Mouse (Mus musculus) embryonic facial prominence, embryonic 14.5 days (tissue): ENCODE results near the gene Gm9837. TPM values are rescaled to one million over a fixed set of nuclear protein-coding genes. Genes with fewer than 3 reads are reported as not detected.

Experiments
- ATAC-seq: fragments of 200-750 bp; cut with Nextera tagmentation; 2 replicates; pipeline ENCODE4 v1.8.0; 2017; ENCODE audit warnings: low read depth, moderate number of reproducible peaks, moderate TSS enrichment
- DNase-seq: peaks from one replicate; pipeline ENCODE4 v3.0.0-alpha.2; 2015; ENCODE audit warnings: low spot score
- H3K27ac ChIP-seq: fragments of 300-500 bp; sonication (generic); replicated peaks from 2 replicates; pipeline ENCODE4 v1.5.1; 2014; ENCODE audit warnings: low read depth, mild to moderate bottlenecking, low read length, moderate library complexity
- H3K27me3 ChIP-seq: fragments of 300-500 bp; sonication (generic); replicated peaks from 2 replicates; pipeline ENCODE4 v1.6.1; 2014; ENCODE audit warnings: low read length; ENCODE audit not compliant: control insufficient read depth, insufficient read depth
- H3K36me3 ChIP-seq: fragments of 300-500 bp; sonication (generic); 2 replicates; pipeline ENCODE4 v1.6.1; 2014; ENCODE audit warnings: low read length, mixed read lengths; ENCODE audit not compliant: control insufficient read depth, insufficient read depth
- H3K4me1 ChIP-seq: fragments of 300-500 bp; sonication (generic); 2 replicates; pipeline ENCODE4 v1.6.1; 2014; ENCODE audit warnings: antibody characterized with exemption, low read length; ENCODE audit not compliant: control insufficient read depth, insufficient read depth
- H3K4me2 ChIP-seq: fragments of 300-500 bp; sonication (generic); 2 replicates; pipeline ENCODE4 v1.6.1; 2014; ENCODE audit warnings: low read depth, mild to moderate bottlenecking, low read length, moderate library complexity, mixed read lengths
- H3K4me3 ChIP-seq: fragments of 300-500 bp; sonication (generic); 2 replicates; pipeline ENCODE4 v1.5.1; 2014; ENCODE audit warnings: low read depth, mild to moderate bottlenecking, low read length
- H3K9ac ChIP-seq: fragments of 300-500 bp; sonication (generic); 2 replicates; pipeline ENCODE4 v1.6.1; 2014; ENCODE audit warnings: low read depth, mild to moderate bottlenecking, low read length, moderate library complexity, mixed read lengths
- H3K9me3 ChIP-seq: fragments of 300-500 bp; sonication (generic); 2 replicates; pipeline ENCODE4 v1.6.1; 2016; ENCODE audit warnings: low read length; ENCODE audit not compliant: control insufficient read depth
- WGBS: fragments of 180-500 bp; shearing (Covaris S2); extraction: QIAGEN DNeasy Blood & Tissue Kit; methylation state at CpG from one replicate; pipeline ENCODE4 v1.1.7; 2014; 5-methylcytosine and 5-hydroxymethylcytosine counted together
- polyA plus RNA-seq: library from polyadenylated mRNA; unstranded; fragments of >200 nt; fragmentation: Nextera tagmentation; extraction: Ambion mirVana; gene quantifications from 2 replicates; pipeline ENCODE4 v1.2.1, GENCODE M21; 2014

Gm9837 gene
- polyA plus RNA-seq, 1 experiment from 2014 or later, result not detected

DNA sequence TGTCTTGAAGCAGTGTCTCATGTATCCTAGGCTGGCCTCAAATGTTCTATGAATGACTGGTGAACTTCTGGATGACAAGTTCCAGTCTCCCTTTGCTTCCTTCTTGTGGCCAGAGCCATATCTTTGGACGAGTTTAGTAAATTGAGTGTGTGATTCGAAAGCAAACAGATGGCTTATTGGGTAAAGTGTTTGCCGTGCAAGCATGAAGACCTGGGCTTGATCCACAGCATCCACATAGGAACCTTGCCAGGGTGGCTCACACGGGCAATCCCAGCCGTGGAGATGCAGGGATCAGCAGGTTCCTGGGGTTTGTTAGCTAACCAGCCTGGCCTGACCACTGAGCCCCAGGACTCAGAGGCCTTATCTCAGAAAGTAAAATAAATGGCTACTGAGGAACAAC, 17.2 kb downstream of the Gm9837 start:
- WGBS, result 84% methylated on average over 5 of the region's 5 CpGs

DNA sequence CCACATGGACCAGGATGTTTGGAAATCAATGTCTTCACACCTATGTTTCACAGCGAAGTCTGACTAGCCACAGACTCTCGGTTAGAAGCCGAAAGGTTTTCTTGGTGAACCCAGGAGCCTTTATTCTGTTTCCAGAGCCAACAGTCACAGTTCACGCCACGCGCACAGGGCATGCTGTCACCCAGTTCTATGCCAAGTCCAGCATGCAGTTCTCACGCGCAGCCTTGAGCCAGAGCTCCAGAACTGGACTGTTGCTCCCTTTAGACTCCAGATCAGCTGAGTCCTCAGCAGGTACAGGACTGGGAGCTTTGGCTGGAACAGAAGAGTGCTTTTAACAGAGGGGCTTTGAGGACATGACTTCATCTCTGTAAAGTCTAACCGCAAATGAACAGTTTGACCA, 17.9 kb downstream of the Gm9837 start:
- Histone ChIP-seq H3K9me3 (no peaks in the 10 kb centered on the region), H3K4me2 (no peak overlapping the region), H3K36me3 (no peaks in the 10 kb centered on the region), H3K27ac (no peak overlapping the region), H3K9ac (no peak overlapping the region), H3K4me3 (no peak overlapping the region), H3K4me1 (peaks cover 4% of the 10 kb centered on the region), H3K27me3 (no peaks in the 10 kb centered on the region)
- ATAC-seq, result no peak
- 96% methylated on average over 9 of the region's 9 CpGs for WGBS
- no peak for DNase-seq

More for the DNA sequence above, 17.2 kb downstream of the Gm9837 start:
- Histone ChIP-seq H3K36me3 (no peaks in the 10 kb centered on the region), H3K4me3 (no peak overlapping the region), H3K9ac (no peak overlapping the region), H3K4me2 (no peak overlapping the region), H3K4me1 (peaks cover 4% of the 10 kb centered on the region), H3K27me3 (0 out of 2 replicates have a peak, but pooled peaks cover 4% of the 10 kb centered on the region), H3K9me3 (no peaks in the 10 kb centered on the region), H3K27ac (no peak overlapping the region)
- no peak for DNase-seq
- ATAC-seq, result no peak

DNA sequence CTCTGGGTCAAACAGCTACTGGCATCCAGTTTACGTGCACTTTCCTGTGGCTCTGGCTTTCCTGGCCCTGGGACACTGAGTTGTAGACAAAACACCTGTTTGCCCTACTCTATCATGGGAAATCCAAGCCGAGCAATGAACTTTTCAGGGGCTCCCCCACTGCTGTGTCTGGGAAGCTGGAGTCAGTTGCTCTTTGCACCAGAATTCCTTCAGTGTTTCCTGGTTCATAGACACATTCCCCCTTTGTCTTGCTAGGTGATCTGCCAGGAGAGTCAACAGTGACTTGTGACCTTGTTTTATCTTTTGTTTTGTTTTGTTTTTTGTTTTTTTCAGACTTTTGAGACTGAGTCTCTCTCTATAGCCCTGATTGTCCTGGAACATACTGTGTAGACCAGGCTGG, 18.9 kb downstream of the Gm9837 start:
- Histone ChIP-seq H3K27ac (no peak overlapping the region), H3K4me2 (no peak overlapping the region), H3K9me3 (no peaks in the 10 kb centered on the region), H3K4me3 (no peak overlapping the region), H3K9ac (no peak overlapping the region), H3K4me1 (no peaks in the 10 kb centered on the region; the same call in 1 of the 2 replicates), H3K36me3 (no peaks in the 10 kb centered on the region), H3K27me3 (no peaks in the 10 kb centered on the region)
- 67% methylated on average over 2 of the region's 2 CpGs for WGBS
- DNase-seq (no peak), ATAC-seq (no peak)

DNA sequence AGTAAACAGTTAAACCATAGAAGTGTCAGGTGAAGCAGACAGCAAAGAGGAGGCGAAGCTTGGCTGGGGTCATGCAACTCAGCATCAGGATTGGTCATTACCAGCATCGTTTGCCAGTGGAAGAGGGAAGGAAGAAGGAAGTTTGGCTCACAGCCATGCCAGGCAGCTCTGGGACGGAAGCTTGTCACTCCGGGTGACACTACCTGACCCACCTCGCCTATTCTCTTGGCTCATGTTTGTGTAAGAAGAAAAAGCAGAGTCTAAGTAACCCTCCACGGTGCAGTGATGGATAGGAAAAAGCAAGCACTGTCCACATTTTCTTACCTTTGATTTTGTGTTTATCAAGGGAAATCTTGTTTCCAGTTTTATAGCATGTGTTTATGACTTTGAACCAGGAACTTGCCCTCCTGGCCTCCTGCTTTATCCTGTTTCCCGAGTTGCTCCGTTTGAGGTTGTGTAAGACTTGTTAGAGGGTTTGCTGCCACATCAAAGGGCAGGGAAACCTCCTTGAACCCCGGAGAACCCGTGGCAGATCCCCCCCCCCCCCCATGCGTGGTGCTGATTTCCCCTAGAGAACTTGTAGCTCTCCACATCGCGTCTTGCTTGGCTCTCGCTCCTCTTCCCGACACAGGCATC, 20.1 kb downstream of the Gm9837 start:
- Histone ChIP-seq H3K4me1 (no peaks in the 10 kb centered on the region), H3K4me2 (no peak overlapping the region), H3K4me3 (no peak overlapping the region), H3K9me3 (no peaks in the 10 kb centered on the region), H3K36me3 (no peaks in the 10 kb centered on the region), H3K27me3 (no peaks in the 10 kb centered on the region), H3K27ac (no peak overlapping the region), H3K9ac (no peak overlapping the region)
- ATAC-seq, result no peak
- DNase-seq, result no peak
- 50% methylated on average over 15 of the region's 15 CpGs for WGBS

DNA sequence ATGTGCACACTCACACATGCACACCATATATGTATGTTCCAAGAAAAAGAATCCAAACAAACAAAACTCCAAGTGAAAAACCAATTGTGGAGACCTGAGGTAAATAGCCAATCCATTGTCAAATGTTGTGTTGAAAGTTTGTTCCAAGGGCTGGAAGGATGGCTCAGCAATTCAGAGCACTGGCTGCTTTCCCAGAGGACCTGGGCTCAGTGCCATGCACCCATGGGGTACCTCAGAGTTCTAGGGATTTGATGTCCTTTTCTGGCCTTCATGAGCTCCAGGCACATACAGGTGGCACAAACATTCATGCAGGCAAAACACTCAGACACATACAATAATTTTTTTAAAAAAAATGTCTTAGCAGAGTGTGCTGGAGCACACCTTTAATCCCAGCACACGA, 21.8 kb downstream of the Gm9837 start:
- ATAC-seq (no peak), DNase-seq (no peak)
- Histone ChIP-seq H3K4me1 (no peaks in the 10 kb centered on the region), H3K36me3 (no peaks in the 10 kb centered on the region), H3K4me3 (no peak overlapping the region), H3K9ac (no peak overlapping the region), H3K27ac (no peak overlapping the region), H3K4me2 (no peak overlapping the region), H3K9me3 (no peaks in the 10 kb centered on the region), H3K27me3 (no peaks in the 10 kb centered on the region)
- WGBS, result 85% methylated on average over 1 of the region's 1 CpGs

DNA sequence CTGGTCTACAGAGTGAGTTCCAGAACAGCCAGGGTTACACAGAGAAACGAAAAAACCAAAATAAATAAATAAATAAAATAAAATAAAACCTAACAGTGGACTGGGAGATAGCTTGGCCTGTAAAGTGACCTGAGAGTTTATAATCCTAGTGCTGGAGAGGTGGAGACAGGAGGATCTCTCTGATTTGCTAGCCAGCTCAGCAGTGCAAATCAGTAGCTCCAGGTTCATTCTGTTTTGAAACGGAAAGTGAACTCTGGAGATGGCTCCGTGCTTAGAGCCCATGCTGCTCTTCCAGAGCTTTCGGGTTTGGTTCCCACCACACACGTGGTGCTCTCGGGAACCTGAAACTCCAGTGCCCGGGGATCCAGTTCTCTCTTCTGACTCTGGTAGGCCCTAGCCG, 22.3 kb downstream of the Gm9837 start:
- ATAC-seq, result no peak
- 85% methylated on average over 8 of the region's 8 CpGs for WGBS
- no peak overlapping the region for H3K9ac ChIP-seq

DNA sequence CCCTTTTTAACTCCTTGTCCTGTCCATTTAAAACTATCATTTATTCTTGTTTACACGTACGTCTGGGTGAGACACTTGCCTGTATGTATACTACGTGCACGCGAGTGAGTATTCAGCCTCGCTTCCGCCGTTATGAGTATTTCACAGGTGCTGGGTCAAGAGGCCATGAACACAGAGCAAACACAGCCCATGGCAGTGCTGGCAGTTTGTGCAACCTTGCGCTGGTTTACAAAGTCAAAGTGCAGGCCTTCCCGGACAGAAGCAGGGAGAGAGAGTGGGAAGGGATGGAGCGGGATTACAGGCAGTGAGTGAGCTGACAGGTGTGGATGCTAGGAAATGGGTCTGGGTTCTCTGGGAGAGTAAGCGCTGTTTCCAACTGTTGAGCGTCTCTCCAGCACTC, 24.1 kb downstream of the Gm9837 start:
- Histone ChIP-seq H3K4me1 (no peaks in the 10 kb centered on the region), H3K36me3 (no peaks in the 10 kb centered on the region), H3K4me3 (no peak overlapping the region), H3K27me3 (no peaks in the 10 kb centered on the region), H3K27ac (no peak overlapping the region), H3K4me2 (no peak overlapping the region), H3K9me3 (no peaks in the 10 kb centered on the region), H3K9ac (no peak overlapping the region)
- DNase-seq, result no peak
- WGBS, result 82% methylated on average over 13 of the region's 13 CpGs
- ATAC-seq, result no peak

More for the DNA sequence above, 22.3 kb downstream of the Gm9837 start:
- H3K4me3 ChIP-seq, result no peak overlapping the region
- no peaks in the 10 kb centered on the region for H3K27me3 ChIP-seq
- DNase-seq, result no peak
- no peaks in the 10 kb centered on the region for H3K36me3 ChIP-seq
- H3K9me3 ChIP-seq, result no peaks in the 10 kb centered on the region
- no peak overlapping the region for H3K27ac ChIP-seq
- no peaks in the 10 kb centered on the region for H3K4me1 ChIP-seq
- no peak overlapping the region for H3K4me2 ChIP-seq

DNA sequence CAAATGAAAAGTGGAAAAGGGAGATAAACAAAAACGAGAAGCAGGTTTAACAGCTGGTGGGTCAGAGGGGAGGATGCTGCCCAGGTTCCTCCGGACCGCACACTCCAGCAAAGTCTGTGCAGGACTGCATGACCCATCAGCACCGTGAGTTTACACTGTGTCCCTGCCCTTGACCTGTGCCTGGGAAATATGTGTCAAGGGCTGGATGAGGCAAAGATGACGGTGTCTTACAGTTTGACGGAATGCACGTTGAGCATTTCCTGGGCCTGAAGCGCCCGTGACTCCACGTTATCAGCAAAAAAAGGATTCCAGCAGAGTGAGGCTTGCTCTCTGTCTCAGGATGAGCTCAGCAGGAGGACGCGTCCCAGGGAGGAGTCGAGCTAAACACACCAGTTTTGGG, 24.7 kb downstream of the Gm9837 start:
- no peak for DNase-seq
- Histone ChIP-seq H3K27me3 (no peaks in the 10 kb centered on the region), H3K27ac (no peak overlapping the region), H3K9me3 (no peaks in the 10 kb centered on the region), H3K4me1 (no peaks in the 10 kb centered on the region), H3K4me3 (no peak overlapping the region), H3K9ac (no peak overlapping the region), H3K4me2 (no peak overlapping the region), H3K36me3 (no peaks in the 10 kb centered on the region)
- WGBS, result 60% methylated on average over 13 of the region's 13 CpGs
- ATAC-seq, result no peak

DNA sequence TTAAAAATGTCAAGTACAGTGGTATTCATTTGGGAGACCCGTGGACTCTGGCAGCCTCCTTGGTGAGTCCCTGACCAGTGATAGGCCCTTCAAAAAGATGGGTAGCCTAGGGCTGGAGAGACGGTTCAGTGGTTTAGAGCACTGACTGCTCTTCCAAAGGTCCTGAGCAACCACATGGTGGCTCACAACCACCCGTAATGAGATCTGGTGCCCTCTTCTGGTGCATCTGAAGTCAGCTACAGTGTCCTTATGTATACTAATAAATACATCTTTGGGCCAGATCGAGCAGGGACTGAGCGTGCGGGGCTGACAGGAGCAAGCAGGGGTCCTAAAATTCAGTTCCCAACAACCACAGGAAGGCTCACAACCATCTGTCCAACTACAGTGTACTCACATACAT, 26.4 kb downstream of the Gm9837 start:
- Histone ChIP-seq H3K36me3 (no peaks in the 10 kb centered on the region), H3K27me3 (no peaks in the 10 kb centered on the region), H3K4me1 (no peaks in the 10 kb centered on the region), H3K9me3 (no peaks in the 10 kb centered on the region), H3K4me2 (no peak overlapping the region), H3K9ac (no peak overlapping the region), H3K4me3 (no peak overlapping the region), H3K27ac (no peak overlapping the region)
- WGBS, result 28% methylated on average over 6 of the region's 6 CpGs
- DNase-seq (no peak), ATAC-seq (no peak)
